Mouse (Mus musculus): Measurements from ENCODE around the gene Tmem237.
A peak's percentile ranks its signal among the peaks of the same experiment; 100 is the strongest.

DNA sequence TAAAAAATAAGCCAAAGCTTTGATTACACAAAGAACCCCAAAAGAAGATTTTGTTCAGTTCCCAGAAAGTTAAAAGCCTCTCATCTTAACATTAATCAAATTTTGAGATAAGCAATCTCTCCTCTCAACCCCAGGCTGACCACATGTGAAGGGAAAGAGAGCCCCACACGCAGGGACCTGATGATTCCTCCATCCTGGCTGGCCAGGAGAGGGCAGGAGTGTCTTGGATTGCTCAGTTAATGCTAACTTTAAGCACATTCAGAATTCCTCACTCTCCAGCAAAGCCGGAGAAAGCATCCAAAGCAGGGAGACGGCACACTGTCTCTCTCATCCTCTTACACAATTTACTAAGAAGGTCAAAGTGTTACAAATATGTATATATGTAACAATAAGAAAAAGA, 52.2 kb downstream of the Tmem237 start:
- TF ChIP-seq CTCF (IDR thresholded peaks at IDR 0.05; ENCODE audit: low read depth, low read length) (peak; percentile 59), POLR2A (IDR thresholded peaks at IDR 0.05; ENCODE audit: insufficient read depth, low read length) (no peak), EP300 (IDR thresholded peaks at IDR 0.05; ENCODE audit: insufficient read depth, low read depth, low read length) (no peak)
